Mouse (Mus musculus) layer of hippocampus, adult 18-20 months (tissue): ENCODE data around the gene Tenm3. TPM values are rescaled to one million over a fixed set of nuclear protein-coding genes. Genes with fewer than 3 reads are reported as not detected.

Source experiments
- DNase-seq, 2 experiments: peaks; one replicate each; pipeline ENCODE4 v3.0.0; 2022; ENCODE audit warnings: low spot score in 2 of 2
- total RNA-seq, 2 experiments: library from RNA; stranded (reverse); gene quantifications; 2 replicates each; pipeline ENCODE4 v1.2.3; 2021

The Tenm3 gene
- total RNA-seq, 2 experiments from 2014 or later: 71.3 to 71.7 TPM

DNA sequence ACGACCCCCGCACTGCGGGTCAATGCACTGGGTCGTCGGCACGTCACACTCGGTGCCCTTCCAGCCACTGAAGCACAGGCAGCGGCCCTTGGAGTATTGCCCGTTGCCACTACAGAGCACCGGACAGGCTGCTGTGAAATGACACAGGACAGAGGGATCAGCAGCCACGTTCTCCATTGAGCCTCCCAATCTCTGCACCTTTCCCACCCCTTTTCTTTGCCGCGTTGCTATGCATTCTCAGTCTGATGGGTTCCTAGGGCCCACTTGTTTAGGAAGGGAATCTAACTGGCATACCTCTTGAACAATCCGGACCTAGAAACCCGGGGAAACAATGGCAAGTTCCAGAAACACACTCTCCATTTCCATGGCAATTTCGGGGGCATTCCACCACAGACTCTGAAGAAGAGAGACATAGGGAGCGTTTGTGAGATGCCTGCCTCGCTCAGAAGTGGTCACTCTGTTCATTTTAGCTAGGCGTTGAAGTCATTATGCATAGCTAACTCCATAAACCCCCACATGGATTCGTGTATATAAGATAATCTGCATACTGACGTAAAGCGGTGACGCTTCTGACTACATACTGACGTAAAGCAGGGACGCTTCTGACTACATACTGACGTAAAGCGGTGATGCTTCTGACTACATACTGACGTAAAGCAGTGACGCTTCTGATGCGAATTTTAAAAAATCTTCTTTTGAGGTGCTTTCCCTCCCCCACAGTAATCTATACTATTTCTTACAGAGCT lies 501.3 kb downstream of the Tenm3 start:
- no peak for DNase-seq

DNA sequence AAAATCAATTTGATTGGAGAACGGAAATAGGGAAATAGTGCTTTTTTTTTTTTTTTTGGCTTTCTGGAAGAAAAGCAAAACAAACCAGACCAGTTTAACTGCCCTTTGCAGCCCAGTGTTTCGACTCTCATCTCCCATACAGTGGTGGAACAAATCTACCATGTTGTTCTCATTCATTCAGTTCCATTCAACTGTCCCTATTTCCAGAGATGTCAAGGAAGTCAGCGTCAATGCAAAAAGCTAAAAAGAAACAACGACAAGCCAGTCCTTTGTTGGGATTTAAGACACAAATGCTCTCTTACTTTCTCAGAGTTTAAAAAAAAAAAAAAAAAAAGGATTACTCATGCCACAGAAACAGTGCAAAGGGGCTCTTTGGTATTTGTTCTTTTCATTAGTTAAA lies 502.1 kb downstream of the Tenm3 start:
- no peak for DNase-seq

DNA sequence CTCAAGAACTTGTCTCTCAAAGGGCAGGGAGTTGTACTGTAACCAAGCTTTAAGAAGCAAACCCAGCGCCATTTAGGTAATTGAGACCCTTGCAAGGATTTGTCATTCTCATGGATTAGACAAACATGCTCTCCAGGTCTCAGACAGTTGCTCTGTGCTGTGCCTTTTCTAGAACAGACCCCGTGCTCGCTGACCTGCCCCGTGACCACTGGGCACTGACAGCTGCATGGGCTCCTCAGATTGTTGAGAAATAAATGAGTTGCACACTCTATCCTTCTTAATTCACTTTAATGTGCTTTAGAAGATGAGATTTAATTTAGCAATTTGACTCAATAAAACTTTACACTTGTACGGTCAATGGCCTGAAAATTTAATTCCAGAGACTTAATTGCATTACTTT lies 502.5 kb downstream of the Tenm3 start:
- no peak for DNase-seq

DNA sequence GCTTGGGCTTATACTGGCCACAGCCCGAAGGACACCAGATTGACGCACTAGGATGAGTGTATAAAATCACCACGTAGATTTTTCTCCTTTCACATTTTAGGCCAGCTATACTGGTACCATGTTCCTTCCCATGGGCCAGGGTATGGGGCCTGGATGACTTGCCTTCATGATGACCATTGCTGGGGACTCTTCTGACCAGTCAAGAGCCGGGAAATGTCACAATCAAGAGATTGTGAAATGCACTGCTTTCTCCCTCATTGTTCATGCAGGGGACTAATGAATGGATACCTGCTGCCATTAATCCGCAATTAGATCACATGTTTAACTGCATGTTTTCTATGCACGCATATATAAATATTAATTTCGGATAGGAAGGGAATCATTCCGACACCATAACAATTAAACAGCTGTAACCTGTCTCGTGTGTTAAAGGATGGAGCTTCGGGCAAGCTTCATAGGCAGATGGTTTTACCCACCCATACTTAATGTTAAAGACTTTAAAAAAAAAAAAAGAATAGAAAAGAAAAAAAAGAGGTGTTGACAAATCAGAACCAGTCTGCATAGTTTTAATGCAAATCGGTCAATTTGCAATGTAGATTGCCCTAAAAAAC lies 521.0 kb downstream of the Tenm3 start:
- no peak for DNase-seq

DNA sequence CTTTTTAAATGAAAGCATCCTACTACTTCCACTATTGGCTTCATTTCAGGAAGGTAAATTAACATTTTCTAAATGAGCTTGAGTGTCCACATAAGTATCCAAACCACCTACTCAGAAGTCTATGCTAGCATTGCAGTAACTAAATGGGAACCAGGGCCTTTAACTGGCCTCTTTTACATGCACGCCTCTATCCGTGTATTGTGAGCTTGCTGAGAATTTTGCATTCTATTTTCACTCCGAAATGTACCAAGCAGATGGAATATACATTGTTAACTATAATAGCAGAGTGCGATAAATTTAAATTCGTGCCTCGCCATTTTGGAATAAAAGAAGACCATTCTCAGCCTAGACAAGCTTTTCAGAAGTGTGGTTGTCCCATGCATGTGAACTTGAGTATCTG lies 521.5 kb downstream of the Tenm3 start:
- no peak for DNase-seq

DNA sequence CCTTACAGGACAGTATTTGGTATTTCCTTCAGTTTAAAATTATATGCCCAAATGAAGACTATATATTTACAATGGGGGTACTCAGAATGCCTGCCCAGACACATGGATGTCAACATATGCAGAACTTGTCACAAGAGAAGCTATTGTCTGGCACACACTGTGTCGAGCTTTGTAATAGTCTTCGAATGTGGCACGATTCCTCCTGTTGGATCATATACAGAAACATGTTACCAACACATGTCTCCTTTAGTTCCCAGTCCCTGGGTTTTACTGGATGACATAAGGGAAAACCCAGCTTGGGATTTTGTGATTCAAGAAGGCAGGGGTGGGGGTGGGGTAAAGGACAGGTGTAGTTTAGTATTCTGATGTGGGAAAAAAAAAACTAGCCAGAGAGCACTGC lies 524.1 kb downstream of the Tenm3 start:
- DNase-seq: no peak

DNA sequence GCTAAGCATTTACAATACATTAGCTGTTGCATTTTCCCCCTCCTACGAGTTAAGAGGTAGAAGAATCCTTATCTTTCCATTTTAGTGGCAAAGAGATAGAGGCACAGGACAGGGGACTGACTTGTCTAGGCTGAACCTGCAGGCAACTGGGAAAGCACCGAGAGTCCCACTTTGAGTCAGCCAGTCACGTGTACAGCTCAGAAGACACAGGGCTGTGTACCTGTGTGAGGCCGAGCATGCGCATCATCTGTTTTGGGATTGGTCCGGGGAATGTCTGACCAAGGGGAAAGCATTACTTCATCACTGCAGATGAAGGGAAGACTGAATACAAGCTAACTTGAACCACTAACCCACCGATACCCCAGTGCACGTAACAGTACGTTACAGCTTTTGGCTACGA lies 526.3 kb downstream of the Tenm3 start:
- no peak for DNase-seq

DNA sequence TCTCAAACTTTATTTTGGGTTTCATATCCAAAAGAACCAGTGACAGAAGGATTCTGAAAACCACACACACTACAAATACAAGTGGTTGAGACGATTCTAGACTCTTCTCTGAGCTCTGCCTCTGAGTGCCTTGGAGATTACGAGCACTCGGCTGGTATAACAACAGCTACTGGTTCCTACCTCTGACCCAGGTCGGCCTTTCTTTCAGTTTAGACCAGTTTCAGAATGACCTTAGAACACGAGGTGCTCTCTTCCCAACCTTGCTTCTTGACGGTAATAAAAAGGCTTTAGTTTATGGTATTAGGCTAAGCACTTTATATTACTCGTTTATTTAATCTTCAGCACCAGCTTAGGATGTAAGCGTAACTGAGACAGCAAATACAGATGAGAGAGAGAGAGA lies 528.1 kb downstream of the Tenm3 start:
- no peak for DNase-seq

DNA sequence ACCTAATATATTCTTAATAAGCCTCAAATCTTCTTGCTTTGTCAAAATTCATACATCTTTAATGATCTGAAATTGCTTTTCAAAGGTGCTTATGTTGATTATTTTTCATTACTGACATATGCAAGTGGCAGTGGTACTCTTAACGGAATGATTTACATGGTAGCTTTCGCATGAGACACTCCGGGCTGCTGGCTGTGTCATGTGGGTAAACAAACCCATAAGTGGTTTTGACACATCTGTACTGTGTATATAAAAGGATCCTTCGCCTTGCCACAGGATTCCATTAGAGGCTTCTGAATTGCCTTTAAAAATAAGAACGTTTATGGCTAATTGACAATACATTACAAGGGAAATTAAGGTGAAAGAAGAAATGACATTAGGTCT lies 529.8 kb downstream of the Tenm3 start:
- DNase-seq: no peak

DNA sequence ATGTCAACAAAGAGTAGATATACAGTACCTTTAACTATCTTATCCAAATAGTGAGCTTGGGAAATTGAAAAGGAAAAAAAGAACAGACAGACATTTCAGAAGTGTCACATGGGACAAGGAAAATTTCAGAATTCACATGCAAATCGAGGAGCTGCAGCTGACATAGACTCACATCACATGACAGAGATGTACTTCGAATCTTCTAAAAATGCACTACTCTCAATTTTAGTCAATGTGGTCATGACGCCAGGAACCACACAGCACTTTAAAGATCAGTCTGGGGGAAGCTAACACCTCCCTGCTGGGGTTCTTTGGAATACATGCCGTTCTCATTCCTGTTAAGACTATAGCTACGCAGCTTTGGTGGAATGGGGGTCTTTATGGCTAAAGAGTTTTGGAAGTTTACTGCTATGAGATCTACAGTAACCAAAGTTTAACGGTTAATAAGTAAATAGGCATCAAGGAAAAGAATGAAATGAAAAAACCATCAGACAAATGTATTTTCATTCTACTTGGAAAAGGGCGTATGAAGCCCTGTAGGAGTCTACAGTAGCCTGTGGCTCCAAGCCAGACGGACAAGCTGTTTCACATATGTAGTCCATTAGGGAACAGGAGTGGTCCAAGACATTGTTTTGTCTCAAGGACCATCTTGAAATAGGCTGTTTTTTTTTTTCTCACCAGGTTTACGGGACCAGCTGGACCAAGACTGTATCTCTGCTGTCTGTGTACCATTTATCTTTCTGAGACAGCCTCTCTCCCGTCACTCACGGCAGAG lies 530.4 kb downstream of the Tenm3 start:
- DNase-seq: no peak

DNA sequence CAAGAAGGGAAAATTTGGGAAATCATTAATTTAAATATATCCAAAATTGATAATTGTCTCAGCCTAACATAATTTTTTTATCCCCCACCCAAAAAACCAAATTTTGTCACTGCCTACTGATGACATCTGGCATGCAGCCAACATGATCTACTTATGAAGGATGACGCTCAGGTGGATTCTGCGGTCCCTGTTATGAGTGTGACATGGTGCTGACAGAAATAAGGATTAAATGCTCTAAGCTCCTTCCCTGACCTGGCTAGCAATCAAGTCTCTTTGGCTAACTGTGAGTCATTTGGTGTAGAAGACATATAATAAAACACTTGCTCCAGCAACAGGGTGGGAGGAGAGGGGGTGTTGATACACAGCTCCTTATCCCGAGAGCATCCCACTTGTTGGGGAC lies 532.0 kb downstream of the Tenm3 start:
- DNase-seq: no peak

DNA sequence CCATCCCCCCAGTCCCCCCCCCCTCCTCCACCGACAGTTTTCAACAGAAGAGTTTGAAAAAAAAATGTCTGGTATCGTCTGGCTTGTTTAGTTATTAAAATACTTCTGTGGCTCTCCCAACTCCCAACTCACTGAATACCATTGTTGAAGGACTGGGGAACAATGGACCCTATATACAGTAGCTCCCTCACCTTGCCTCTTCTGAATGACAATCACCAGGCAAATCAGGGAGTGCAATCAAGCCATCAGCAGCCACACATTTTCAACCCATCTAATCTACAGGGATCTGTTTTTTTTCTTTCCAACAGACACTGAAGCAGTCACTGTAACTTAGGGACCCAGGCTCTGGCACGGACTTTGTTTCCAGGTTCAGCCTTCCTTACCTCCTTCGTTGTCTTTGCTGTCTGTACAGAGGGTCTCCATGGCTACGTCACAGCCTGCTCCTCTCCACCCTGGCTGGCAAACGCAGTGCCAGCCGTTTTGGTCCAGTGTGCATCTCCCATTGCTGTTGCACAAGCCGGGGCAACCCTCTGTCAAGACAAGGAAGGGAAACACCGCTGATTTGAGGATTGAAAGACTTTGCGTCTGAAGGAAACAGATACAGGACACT lies 533.4 kb downstream of the Tenm3 start:
- no peak for DNase-seq

DNA sequence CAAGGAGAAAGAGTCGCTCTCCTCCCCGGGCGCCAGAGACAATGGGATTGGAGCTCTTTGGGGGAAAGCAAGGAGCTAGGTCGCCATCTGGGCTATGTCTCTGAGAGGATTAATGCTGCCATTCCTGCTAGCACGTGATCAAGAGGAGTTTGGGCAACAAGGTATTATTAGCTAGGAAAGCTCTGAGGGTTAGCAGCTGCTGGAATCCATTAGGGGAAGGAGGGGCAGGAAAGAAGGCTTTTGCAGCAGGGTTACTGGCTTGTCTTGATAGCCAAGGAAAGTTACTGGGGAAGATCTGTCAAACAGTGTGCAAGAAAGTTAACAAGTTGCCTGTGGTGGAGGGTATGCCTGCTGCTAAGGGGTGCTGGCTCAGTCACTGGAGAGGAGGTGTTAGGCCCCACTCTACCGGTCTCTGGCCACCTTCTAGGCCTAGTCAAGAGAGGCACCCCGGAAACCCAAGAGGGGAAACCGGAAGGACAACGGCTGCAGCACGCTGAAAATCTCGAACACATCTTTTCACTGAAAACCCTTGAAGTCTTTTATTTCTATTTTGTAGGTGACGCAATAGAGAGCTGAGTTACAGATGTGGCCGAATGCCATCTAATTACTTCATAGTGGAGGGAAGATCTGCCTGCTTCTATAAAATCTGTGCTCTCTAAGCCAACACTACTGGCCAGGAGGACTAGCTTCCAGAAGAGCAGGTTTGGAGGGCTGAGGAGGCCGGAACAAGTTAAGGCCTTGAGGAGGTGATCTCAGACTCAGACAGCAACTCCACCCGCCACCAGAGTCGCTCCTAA lies 534.4 kb downstream of the Tenm3 start:
- no peak for DNase-seq

DNA sequence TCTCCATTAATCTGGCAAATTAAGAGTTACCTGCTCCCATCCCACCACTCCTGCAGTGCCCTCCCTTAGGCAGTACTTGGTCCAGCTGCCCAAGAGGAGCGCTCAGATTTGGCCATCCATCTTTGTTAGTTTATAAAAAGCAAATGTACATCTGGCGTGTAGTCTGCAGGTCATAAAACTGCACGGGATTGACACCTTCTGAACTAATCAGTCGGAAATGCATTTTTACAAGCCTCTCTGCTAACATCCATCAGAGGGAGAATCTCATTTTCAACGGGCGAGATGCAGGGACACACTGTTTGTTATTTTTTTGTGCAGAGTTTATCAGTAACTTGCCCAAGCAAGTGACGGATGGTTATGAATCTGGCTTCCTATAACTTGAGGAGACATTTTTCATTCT lies 539.5 kb downstream of the Tenm3 start:
- no peak for DNase-seq

DNA sequence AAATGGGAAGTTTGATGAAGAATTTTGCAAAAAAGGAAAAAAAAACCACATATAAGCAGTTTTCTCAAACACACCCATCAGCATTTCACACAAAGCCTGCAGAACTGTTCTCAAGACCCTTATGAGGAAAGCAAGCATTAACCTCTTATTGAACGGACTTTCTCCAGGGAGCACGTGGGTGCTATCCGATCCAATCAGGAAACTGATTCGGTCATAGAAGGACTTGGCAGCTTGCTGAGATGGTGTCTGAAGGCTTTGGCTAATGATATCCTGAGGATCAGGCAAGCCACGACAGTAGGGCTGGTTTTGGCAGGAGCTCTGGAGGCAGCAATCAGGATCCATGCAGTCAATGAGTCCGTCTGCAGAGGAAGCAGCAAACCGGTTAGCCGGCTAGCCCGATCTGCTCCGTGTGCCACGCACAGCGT lies 543.1 kb downstream of the Tenm3 start:
- DNase-seq: peak in 1 of 2 experiments; percentile 57

DNA sequence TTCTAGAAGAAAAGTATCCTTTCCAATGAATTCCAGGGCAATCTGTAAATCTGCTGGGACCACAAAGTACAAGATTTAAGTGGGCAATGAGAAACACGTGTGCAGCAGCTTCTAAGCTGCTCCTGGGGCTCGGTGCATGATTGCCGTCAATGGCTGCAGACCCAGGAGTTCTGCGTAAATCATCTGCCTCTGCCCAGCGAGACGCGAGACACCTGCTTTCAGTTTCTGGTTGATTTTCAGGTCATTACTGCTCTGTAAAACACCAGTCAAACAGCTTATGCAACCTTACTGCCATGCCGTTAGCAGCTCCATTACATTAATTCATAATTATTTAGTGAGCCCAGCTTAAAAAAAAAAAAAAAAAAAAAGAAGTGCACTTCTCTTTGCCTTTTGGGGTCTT lies 543.7 kb downstream of the Tenm3 start:
- no peak for DNase-seq

DNA sequence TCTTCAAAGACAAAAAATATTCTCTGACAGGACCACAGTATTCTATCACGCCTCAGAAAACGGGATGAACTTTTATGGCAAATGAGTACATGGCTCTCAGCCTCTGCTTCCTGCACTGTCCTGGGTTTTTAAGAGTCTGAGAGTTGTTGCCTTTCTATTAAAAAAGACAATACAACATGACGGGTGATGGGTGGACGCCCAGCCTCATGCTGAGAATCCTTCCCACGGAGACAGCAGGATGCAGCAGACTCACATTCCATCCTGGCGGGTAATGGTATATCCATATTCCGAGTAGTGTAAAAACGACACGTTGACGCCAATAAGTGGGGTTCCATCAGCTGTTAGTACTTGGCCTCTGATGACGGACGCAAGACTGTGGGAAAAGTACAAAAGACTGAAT lies 544.4 kb downstream of the Tenm3 start:
- no peak for DNase-seq

DNA sequence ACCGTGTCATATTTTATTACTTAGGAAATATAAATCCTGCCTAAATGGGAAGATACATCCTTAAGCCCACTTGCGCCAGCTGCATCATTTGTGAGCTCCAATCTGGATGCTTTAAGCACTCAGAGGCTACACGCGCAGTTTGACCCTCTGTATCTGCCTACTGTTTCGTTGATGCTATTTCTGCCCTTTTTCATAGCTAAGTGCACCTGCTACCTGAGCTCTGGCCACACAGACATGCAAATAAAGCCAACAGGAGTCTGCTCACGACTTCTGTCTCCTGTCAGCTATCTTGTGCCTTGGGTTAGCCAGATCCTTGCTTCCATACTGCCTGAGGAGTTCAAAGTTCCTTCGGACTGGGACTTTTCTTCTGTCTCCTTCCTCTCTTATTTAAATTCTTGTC lies 547.4 kb downstream of the Tenm3 start:
- no peak for DNase-seq

DNA sequence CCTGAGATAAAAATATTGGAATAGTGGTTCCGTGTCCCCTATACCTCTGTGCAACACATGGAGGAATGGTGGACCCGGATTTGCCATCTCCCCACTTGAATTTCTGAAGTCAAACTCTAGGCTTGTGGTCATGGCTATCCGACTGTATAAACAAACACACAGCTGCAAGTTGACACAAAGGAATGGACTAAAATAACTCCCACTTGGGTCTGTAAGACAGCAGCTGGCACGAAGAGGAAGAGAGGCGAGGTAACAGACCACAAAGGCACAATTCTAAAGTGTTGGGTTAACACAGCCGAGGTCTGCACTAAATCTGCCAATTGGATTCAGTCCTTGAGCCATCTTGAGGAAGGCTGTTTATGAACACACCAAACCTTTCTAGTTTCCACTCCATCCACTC lies 548.2 kb downstream of the Tenm3 start:
- DNase-seq: no peak

DNA sequence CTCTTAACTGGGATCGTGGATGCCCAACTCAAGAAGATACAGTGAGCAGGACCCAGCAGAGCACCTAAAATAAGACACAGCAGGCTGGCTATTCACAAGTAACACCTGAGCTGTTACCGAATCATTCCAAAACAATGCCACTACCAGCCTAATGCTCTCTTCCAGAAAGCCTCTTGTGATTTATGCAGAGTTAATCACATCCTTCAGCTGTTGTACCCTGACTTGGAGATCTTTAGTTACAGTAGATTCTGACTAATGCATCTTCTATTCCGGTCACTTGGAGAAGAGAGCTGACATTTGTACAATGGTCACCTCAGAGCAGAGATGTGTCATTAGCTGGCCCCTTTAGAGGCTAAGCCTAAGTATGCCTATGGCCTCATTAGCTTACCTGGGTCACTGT lies 550.0 kb downstream of the Tenm3 start:
- no peak for DNase-seq

DNA sequence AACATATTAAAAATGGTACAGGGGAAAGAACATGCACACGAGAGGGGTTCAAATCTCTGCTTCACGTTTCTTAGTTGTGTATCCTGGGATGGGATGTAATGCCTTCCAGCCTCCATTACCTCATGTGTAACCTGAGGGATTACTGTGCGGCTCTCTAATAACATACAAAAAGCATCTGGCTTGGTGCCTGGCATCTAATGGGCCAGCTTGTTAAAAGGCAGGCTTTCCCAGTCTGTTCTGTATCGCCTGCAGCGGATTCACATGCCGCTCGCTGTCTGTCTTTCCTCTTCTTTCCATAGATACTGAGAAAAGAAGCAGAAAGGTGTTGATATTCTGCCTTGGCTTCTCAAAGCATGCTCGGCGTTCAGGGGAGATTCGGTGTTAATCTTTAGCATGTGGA lies 558.3 kb downstream of the Tenm3 start:
- DNase-seq: no peak
